Mouse (Mus musculus) midbrain, embryonic 14.5 days (tissue): ENCODE measurements around the gene Dlgap1. TPM values are rescaled to one million over a fixed set of nuclear protein-coding genes. Genes with fewer than 3 reads are reported as not detected.

Experiments used
- ATAC-seq: fragments of 200-750 bp; cut with Nextera tagmentation; 2 replicates; pipeline ENCODE4 v1.8.0; 2017; ENCODE audit warnings: moderate number of reproducible peaks, moderate library complexity; ENCODE audit not compliant: low FRiP score, low TSS enrichment
- DNase-seq: peaks from one replicate; pipeline ENCODE4 v3.0.0-alpha.2; 2015
- H3K27ac ChIP-seq: fragments of 300-500 bp; sonication (generic); replicated peaks from 2 replicates; pipeline ENCODE4 v1.5.1; 2014; ENCODE audit warnings: mild to moderate bottlenecking, low read depth, low read length, moderate library complexity
- H3K27me3 ChIP-seq: fragments of 300-500 bp; sonication (generic); 2 replicates; pipeline ENCODE4 v1.6.1; 2014; ENCODE audit warnings: low read length, control low read depth, mixed read lengths; ENCODE audit not compliant: control insufficient read depth, insufficient read depth
- H3K36me3 ChIP-seq: fragments of 300-500 bp; sonication (generic); 2 replicates; pipeline ENCODE4 v1.6.1; 2014; ENCODE audit warnings: low read length, control low read depth; ENCODE audit not compliant: control insufficient read depth, insufficient read depth
- H3K4me1 ChIP-seq: fragments of 300-500 bp; sonication (generic); 2 replicates; pipeline ENCODE4 v1.6.1; 2014; ENCODE audit warnings: mild to moderate bottlenecking, antibody characterized with exemption, low read length, control low read depth; ENCODE audit not compliant: control insufficient read depth, insufficient read depth
- H3K4me2 ChIP-seq: fragments of 300-500 bp; sonication (generic); 2 replicates; pipeline ENCODE4 v1.6.1; 2014; ENCODE audit warnings: mild to moderate bottlenecking, low read length, moderate library complexity
- H3K4me3 ChIP-seq: fragments of 300-500 bp; sonication (generic); replicated peaks from 2 replicates; pipeline ENCODE4 v1.5.1; 2014; ENCODE audit warnings: low read depth, low read length
- H3K9ac ChIP-seq: fragments of 300-500 bp; sonication (generic); replicated peaks from 2 replicates; pipeline ENCODE4 v1.6.1; 2014; ENCODE audit warnings: mild to moderate bottlenecking, low read length, moderate library complexity
- H3K9me3 ChIP-seq: fragments of 300-500 bp; sonication (generic); 2 replicates; pipeline ENCODE4 v1.6.1; 2016; ENCODE audit warnings: low read length, control low read depth, mixed read lengths; ENCODE audit not compliant: control insufficient read depth
- WGBS: fragments of 180-500 bp; shearing (Covaris S2); extraction: QIAGEN DNeasy Blood & Tissue Kit; methylation state at CpG from one replicate; pipeline ENCODE4 v1.1.7; 2014; 5-methylcytosine and 5-hydroxymethylcytosine counted together
- polyA plus RNA-seq: library from polyadenylated mRNA; unstranded; fragments of >200 nt; fragmentation: Nextera tagmentation; extraction: Ambion mirVana; gene quantifications from 2 replicates; pipeline ENCODE4 v1.2.1, GENCODE M21; 2014

Gene Dlgap1
- polyA plus RNA-seq, 1 experiment from 2014 or later: 15.7 TPM

GRCm38 (mm10) chr17:70849399-70850232, 880.7 kb downstream of the Dlgap1 start:
- H3K4me2 ChIP-seq: peak overlapping the region; percentile 97
- H3K4me1 ChIP-seq: peaks cover 39% of the 10 kb centered on the region
- no peaks in the 10 kb centered on the region for H3K36me3 ChIP-seq
- H3K9me3 ChIP-seq: no peaks in the 10 kb centered on the region
- ATAC-seq: no peak
- peak overlapping the region; percentile 66 for H3K27ac ChIP-seq
- peak overlapping the region; percentile 53 for H3K4me3 ChIP-seq
- H3K27me3 ChIP-seq: peaks cover 11% of the 10 kb centered on the region; the same call in 1 of the 2 replicates
- H3K9ac ChIP-seq: peak overlapping the region; percentile 46
- DNase-seq: peak; percentile 85
- WGBS: under 1% methylated on average over 33 of the region's 33 CpGs

- H3K36me3 ChIP-seq: no peaks in the 10 kb centered on the region
- WGBS: under 1% methylated on average over 40 of the region's 40 CpGs
- H3K4me1 ChIP-seq: peaks cover 39% of the 10 kb centered on the region
Measured at GRCm38 (mm10) chr17:70850233-70850995, 881.5 kb downstream of the Dlgap1 start.

GRCm38 (mm10) chr17:70850996-70851991, 882.4 kb downstream of the Dlgap1 start:
- Histone ChIP-seq H3K36me3 (no peaks in the 10 kb centered on the region), H3K4me1 (peaks cover 39% of the 10 kb centered on the region), H3K27me3 (peaks cover 11% of the 10 kb centered on the region; the same call in 1 of the 2 replicates), H3K4me3 (peak overlapping the region; percentile 53), H3K27ac (peak overlapping the region; percentile 84), H3K9ac (peak overlapping the region; percentile 50), H3K9me3 (no peaks in the 10 kb centered on the region), H3K4me2 (peak overlapping the region; percentile 97)
- ATAC-seq (peak; percentile 62), DNase-seq (peak; percentile 67)
- WGBS: under 1% methylated on average over 54 of the region's 54 CpGs

More at GRCm38 (mm10) chr17:70850233-70850995, 881.5 kb downstream of the Dlgap1 start:
- Histone ChIP-seq H3K4me2 (peak overlapping the region; percentile 97), H3K9me3 (no peaks in the 10 kb centered on the region), H3K27me3 (peaks cover 11% of the 10 kb centered on the region; the same call in 1 of the 2 replicates), H3K27ac (peak overlapping the region; percentile 84), H3K4me3 (peak overlapping the region; percentile 53), H3K9ac (peak overlapping the region; percentile 50)
- DNase-seq (peak; percentile 79), ATAC-seq (peak; percentile 22)

DNA sequence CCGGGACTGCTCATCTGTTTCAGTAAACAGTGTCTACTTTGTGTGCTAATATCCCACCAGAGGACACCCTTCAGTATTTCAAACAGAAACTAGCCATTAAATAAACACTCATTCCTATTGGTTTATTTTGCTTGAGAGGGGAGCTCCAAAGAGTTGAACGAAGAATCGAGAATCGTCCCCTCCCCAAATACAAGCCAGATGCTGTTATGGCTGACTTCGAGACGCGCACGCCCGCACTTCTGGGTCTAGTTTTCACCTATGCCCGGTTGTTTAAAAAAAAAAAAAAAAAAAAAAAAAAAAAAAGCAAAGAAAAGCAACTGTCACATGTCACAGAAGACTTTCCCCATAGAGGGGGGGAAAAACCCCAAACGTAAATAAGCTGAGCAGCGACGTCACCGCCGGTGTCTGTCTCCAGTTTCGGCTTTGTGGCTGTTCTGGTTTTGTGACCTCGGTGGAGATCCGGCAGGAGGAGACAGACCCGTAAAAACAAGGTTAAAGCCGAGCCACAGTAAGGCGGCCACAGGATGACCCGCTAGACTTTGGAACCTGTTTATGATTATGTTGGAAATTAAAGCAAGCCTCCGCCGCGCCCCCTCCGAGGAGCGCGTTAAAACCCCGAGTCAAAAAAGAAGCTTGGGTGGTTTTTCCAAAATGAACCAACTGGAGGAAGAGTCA, 883.3 kb downstream of the Dlgap1 start:
- ATAC-seq (no peak), DNase-seq (peak; percentile 65)
- peaks cover 39% of the 10 kb centered on the region for H3K4me1 ChIP-seq
- no peaks in the 10 kb centered on the region for H3K36me3 ChIP-seq
- under 1% methylated on average over 29 of the region's 29 CpGs for WGBS
- peaks cover 11% of the 10 kb centered on the region; the same call in 1 of the 2 replicates for H3K27me3 ChIP-seq
- peak overlapping the region; percentile 55 for H3K9ac ChIP-seq
- no peaks in the 10 kb centered on the region for H3K9me3 ChIP-seq
- peak overlapping the region; percentile 84 for H3K27ac ChIP-seq
- peak overlapping the region; percentile 53 for H3K4me3 ChIP-seq
- H3K4me2 ChIP-seq: peak overlapping the region; percentile 97

DNA sequence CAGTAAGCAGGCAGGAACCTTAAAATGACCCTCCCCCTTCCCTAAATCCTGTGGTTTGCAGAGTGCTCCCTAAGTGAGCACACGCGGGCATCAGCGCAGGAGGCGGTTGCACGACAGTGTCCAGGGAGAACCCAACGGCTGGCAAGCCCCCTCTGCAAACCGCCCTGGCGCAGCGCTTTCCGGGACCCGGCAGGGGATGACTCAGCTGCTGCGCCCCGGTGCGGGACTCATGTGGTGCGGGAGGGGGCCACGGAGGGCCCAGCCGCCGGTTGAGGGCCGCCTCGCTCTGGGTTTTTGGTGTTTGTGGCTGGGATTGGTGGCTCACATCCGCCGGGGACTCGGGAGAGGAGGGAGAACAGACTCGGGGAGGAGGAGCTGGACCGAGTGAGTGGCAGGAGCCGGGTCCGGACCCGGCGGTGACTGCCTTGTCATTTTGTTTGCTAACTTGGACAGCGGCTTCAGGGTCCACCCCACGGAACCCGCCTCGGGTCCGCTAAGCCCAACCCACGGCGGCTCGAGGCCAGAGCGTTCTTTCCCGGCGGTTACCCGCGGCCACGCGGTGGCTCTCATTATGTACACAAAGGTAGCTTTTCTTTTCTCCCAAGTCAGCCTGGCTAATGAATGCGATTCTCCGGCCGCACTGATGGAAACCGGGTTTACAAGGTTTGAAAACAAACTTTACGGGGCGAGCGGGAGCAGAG, 884.0 kb downstream of the Dlgap1 start:
- H3K9me3 ChIP-seq: no peaks in the 10 kb centered on the region
- H3K4me1 ChIP-seq: peaks cover 39% of the 10 kb centered on the region
- ATAC-seq: peak; percentile 62
- no peaks in the 10 kb centered on the region for H3K36me3 ChIP-seq
- WGBS: under 1% methylated on average over 51 of the region's 51 CpGs
- peaks cover 11% of the 10 kb centered on the region; the same call in 1 of the 2 replicates for H3K27me3 ChIP-seq
- peak overlapping the region; percentile 81 for H3K27ac ChIP-seq
- DNase-seq: peak; percentile 76
- peak overlapping the region; percentile 55 for H3K9ac ChIP-seq
- peak overlapping the region; percentile 97 for H3K4me2 ChIP-seq
- H3K4me3 ChIP-seq: peak overlapping the region; percentile 53

GRCm38 (mm10) chr17:70853436-70853905, 884.6 kb downstream of the Dlgap1 start, which contains the start of gene Tgif1:
Gene Tgif1 (minus strand): TSS chr17:70853546.
- Histone ChIP-seq H3K4me1 (peaks cover 37% of the 10 kb centered on the region), H3K36me3 (no peaks in the 10 kb centered on the region), H3K9ac (peak within 1 kb of the TSS; percentile 55), H3K27me3 (peaks cover 11% of the 10 kb centered on the region; the same call in 1 of the 2 replicates), H3K27ac (peak within 1 kb of the TSS; percentile 81), H3K9me3 (no peaks in the 10 kb centered on the region), H3K4me3 (peak within 1 kb of the TSS; percentile 53), H3K4me2 (peak within 1 kb of the TSS; percentile 97)
- ATAC-seq (peak; percentile 25; the same call in 1 of the 2 replicates), DNase-seq (peak; percentile 76)
- WGBS: 1% methylated on average over 29 of the region's 29 CpGs

GRCm38 (mm10) chr17:70854021-70854420, 885.1 kb downstream of the Dlgap1 start:
- no peak overlapping the region for H3K27ac ChIP-seq
- H3K36me3 ChIP-seq: no peaks in the 10 kb centered on the region
- DNase-seq: no peak
- H3K27me3 ChIP-seq: peaks cover 11% of the 10 kb centered on the region; the same call in 1 of the 2 replicates
- no peak for ATAC-seq
- WGBS: 25% methylated on average over 6 of the region's 6 CpGs
- no peaks in the 10 kb centered on the region for H3K9me3 ChIP-seq
- peak overlapping the region; percentile 53; the same call in 1 of the 2 replicates for H3K4me3 ChIP-seq
- H3K4me1 ChIP-seq: peaks cover 32% of the 10 kb centered on the region
- H3K9ac ChIP-seq: no peak overlapping the region
- peak overlapping the region; percentile 97 for H3K4me2 ChIP-seq
